Mouse (Mus musculus) kidney, postnatal 4 days (tissue): ENCODE data around the gene Tstd2.

Source experiments
- DNase-seq, 2 experiments: peaks; one replicate each; pipeline ENCODE4 v3.0.0; 2021; ENCODE audit warnings: mixed read lengths in 2 of 2

The Tstd2 gene

DNA sequence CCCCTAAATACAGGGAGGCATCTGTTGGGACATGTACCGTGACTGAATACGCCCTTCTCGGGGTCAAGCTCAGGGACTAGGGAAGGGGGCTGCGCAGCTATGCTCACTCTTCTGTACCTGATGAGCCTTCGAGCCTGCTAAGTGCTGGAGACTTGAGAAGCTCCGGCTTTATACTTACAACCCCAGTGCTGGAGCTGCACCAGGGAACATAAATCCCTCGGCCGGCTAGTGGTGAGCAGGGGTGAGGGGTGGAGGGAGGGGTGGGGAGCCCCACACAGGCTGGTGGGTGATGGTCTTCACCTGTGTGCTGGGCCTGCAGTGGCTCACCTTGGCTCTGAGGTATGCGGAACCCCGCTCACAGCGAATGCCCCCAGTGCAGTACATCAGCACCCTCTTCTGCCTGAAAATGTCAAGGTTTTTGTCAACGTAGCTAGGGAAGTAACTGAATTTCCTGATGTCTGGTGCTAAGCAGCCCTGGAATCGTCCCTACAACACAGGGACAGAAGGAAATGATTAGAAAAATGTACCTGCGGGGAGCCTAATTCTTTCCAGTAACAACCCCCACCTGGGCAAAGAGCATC is 18.9 kb downstream of the Tstd2 start:
- DNase-seq: no peak

DNA sequence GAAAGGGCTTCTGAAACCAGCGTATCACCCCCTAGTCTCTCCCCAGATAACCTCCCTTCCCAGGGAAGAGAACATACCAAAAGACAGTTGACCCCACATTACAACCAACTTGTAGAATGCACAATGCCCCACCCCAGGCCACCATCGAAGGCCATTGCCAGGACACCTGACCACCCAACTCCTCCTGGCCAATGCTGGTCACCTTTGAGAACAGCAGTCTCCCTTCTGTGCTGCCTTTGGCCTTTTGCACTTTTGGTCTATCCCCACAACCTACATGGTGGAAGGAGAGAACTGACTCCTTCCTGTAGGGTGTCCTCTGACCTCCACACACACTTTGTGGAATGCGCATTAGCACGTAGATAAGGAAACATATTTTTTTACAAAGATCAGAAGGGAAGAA is 21.0 kb downstream of the Tstd2 start:
- DNase-seq: no peak

DNA sequence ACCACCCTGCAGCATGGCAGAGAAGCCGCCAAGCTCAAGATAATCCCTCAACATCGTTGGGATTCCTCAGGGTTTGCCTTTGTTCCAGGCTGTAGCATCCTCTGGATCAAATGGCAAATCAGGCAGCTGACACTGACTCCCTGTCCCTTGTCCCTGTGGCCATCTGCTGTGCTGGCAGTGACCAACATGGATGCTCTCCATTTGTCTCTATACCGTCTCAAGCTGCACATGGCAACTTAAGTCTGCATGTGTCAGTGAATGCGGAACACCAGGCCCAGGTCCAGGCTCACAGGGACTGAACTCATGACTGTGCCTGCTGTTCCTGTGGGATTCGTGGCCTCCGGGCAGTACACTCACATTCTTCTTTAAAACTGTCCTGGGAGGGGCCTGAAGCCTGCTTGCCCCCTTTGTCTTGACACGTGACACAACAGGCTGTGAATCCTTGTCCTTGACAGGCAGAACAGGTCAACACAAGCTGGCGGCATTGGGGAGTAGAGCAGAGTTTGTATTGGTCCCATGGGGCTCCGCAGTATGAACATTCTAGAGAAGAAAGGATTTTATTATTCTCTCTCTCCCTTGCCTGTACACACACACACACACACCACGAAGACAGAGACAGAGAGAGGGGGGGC is 21.8 kb downstream of the Tstd2 start:
- DNase-seq: no peak

- DNase-seq: no peak
These were observed 23.2 kb downstream of the Tstd2 start for GRCm38 (mm10) chr4:46115308-46115707.

- DNase-seq: peak in 1 of 2 experiments; percentile 11
These were observed 27.1 kb downstream of the Tstd2 start for GRCm38 (mm10) chr4:46111361-46111760.

DNA sequence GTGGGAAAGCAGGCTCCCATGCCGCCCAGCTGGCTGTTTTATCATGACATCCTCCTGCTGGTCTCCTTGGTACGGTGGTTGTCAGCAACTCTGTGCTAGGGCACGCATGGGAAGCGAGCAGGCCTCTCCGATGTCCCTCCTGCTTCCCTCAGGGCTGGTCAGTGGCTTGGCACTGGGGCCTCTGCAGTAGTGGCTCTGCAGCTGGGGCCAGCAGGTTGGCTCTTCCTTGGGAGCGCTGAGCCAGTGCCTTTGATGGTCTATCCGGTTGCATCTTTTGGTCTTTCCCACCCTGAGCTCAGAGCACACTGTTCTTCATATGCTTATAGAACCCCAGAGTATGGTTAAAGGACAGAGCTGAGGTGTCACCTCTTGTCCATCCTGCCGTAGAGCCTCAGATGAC is 28.4 kb downstream of the Tstd2 start:
- DNase-seq: no peak

- DNase-seq: no peak
These were observed 36.3 kb downstream of the Tstd2 start for GRCm38 (mm10) chr4:46102078-46102769.

DNA sequence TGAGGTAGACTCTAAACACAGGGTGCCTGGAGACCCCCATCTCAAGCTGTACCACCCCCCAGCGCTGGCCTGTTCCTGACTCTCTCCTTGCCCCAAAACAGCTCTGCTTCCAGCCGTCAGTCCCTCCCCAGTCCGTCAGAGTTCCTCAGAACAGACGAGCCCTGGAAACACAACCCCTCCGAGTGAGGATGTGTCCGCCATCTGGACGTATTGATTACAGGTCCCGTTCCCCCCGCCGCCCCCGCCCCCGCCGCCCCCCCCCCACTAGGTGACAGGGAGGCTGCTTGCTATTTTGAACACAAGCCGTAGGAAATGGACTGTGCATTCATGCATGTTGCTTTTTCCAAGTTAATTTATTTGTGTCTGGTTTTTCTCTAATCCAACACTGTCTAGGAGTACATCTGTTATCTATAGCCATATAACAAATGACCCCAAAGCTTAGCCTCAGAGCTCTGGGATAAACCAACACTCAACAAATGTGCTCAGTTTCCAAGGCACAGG is 37.2 kb downstream of the Tstd2 start:
- DNase-seq: no peak

DNA sequence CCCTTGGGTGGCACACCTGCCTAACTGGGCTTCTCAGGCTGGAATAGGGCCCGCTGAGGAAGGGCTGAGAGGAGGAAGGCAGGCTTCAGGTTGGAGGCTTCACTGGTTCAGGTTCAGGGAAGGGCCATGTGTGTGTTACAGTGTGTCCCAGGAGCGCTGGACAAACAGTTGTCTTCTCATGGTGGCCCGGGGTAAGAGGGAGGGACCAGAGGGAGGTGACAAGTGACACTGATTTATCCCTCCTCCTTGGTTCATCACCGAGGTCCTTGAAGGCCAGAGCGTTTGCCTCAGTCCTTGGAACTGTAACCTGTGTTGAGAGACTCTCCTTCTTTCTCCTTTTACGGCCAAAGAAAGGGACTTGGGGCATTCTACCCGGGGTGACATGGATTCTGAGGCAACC is 38.0 kb downstream of the Tstd2 start:
- no peak for DNase-seq

- peak in 1 of 2 experiments; percentile 22 for DNase-seq
These were observed 39.4 kb downstream of the Tstd2 start for GRCm38 (mm10) chr4:46099132-46099531.

DNA sequence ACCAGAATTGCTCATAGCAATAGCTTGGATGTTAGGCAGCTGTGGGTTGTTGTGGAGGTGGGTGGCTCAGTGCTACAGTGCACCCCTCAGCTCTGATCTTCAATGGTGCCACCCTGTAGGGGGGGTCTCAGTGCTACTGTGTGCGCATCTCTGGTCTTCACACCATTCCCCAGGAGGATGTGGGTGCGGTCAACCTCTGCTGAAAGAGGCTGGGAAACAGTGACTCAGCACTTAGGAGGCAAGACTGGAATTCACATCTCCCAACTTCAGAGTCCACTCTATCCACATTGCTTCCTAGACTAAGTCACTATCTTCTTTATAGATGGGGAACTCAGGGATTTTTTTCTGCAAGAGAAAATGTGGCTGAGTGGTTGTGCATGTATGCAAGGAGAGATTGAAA is 40.9 kb downstream of the Tstd2 start:
- DNase-seq: no peak

GRCm38 (mm10) chr4:46096546-46096945 is 41.9 kb downstream of the Tstd2 start:
- DNase-seq: no peak

- no peak for DNase-seq
These were observed 42.7 kb downstream of the Tstd2 start for GRCm38 (mm10) chr4:46095826-46096159.

- no peak for DNase-seq
These were observed 43.3 kb downstream of the Tstd2 start for GRCm38 (mm10) chr4:46094916-46095825.

- no peak for DNase-seq
These were observed 45.9 kb downstream of the Tstd2 start for GRCm38 (mm10) chr4:46092429-46093076.

DNA sequence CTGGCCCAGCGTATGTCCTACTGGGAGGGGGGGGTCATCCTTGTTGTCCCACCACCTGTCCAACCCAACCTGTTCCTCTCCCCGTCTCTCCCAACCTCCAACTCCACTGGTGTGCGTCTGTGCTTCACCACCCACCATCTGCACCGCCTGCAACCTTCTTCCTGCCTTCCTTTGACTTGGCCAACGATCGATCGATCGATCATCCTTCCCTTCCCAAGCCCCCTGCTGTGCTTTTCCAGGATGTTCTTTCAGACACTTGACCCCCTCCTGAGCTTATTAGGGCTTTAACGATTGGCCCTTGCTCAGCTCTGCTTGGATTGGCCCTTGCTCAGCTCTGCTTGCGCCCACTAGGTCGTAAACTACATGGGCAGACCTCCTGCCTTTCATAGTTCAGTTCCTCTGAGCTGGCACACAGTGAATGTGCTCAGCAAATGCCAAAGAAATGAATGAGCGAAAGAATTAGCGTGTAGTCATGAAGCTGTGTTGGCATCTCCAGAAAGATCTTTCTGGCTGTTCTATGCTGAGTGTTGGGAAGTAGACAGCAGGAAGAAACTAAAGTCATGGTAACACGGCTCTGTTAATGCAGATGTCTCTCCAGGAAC is 48.9 kb downstream of the Tstd2 start:
- no peak for DNase-seq

DNA sequence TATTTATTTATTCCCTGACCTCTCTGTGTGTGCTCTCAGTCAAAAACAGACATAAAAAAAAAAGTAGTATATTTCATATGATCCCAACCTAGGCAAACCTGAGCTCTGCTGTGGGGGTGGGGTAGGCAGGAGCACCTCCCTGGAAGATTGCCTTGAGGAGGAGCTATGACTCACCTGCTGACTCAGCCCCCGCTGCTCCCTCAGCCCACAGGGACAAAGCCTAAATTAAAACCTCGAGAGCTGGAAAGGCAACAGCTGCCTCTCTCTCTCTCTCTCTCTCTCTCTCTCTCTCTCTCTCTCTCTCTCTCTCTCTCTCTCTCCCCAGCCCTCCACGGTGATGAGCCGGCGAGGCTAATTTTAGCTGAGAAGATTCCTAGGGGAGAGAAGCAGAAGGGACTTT is 50.6 kb downstream of the Tstd2 start:
- DNase-seq: peak; percentile 32 to 45

DNA sequence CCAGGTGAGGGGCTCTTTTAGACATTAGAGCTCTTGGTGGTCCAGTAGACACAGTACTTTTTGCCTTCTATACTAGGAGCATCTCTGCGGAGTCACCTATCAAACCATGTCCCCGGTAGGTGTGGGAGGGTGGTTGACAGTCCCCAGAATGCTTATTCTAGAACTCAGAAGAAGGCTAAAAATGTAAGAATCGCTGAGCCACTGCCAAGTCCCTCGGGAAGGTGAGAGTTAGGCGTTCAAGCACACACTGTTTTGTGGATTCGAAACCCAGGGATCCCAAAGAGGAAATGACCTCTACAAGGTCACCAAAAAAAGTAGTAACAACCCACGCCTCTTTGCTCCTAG is 51.1 kb downstream of the Tstd2 start:
- no peak for DNase-seq

- peak in 1 of 2 experiments; percentile 19 for DNase-seq
These were observed 51.6 kb downstream of the Tstd2 start for GRCm38 (mm10) chr4:46086718-46087426.

DNA sequence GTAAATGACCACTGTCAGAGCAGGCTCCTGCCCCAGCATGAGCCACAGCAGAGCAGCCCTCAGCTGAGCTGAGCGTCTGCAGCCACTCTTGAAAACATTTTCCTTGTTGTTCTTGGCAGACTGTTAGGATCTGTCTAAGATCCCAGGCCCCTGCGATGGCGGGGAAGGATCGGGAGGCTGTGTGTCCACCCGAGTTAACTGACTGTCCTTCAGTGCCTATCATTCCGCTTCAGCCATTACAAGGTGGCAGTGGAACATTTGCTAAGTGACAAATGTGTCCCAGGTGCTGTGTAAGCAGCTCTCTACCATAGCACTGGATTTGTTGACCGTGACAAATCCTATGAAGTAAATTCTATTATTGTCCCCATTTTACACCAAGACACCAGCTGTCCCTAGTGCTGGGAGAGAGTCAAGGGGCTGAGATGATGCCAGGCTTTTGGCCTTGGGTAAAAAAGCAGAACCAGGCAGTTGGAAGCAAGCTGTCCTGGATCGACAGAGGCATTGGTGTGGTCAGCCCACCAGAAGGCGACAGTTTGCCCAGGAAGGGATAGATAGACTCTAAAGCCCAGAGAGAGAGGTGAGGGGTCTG is 53.2 kb downstream of the Tstd2 start:
- peak in 1 of 2 experiments; percentile 32 for DNase-seq
